Mouse (Mus musculus): ENCODE data around the gene Hspa1b.
"Not testable (repeated sequence)": the region's sequence is repeated elsewhere in the genome, so short reads cannot be mapped to it uniquely, and the experiment has no call there.

DNA sequence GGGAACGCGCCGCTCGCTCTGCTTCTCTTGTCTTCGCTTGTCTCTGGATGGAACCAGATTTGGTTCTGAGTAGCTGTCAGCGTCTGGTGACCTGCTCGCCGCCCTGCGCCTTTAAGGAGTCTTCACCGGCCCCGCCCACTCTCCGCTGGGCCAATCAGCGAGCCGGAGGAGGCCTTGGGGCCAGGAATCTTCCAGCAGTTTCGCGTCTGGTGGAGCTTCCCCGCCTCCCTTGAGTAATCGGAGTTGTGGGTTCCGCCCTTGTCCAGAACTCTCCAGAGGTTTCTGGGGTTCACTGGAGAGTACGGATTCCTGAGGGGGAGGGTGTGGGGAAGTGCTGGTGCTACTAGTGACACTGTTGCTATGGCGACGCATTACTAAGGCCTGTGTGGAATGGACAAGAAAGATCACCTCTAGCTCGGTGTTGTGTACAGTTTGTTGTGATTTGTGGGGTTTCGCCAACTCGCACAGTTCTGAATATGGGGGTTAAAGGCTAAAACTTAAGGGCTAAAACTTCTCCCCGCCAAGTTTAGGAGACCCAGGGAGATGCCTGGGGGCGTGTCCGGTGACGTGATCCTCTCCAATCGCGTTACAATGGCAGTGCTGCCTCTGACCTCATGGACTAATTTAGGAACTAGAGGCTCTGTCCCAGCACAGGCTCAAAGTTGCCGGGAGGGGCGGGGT is 13.2 kb upstream of the Hspa1b start, which contains the start of the genes Hspa1a and Hspa1l:
- TF ChIP-seq ZC3H11A (IDR thresholded peaks at IDR 0.05; ENCODE audit: borderline replicate concordance, low read depth, low read length); HCFC1 (IDR thresholded peaks at IDR 0.05; ENCODE audit: borderline replicate concordance, insufficient read depth, low read length); ZNF384 (IDR thresholded peaks at IDR 0.05; ENCODE audit: low read depth, low read length); CHD2 (IDR thresholded peaks at IDR 0.05; ENCODE audit: low read depth, low read length): not testable (repeated sequence)
